Mouse (Mus musculus) adrenal gland, postnatal 36 days (tissue): ENCODE results near the gene Arpc1a. TPM values are rescaled to one million over a fixed set of nuclear protein-coding genes. Genes with fewer than 3 reads are reported as not detected.
"Not testable (repeated sequence)": the region's sequence is repeated elsewhere in the genome, so short reads cannot be mapped to it uniquely, and the experiment has no call there.

Experiments
- DNase-seq, 2 experiments: peaks; one replicate each; pipeline ENCODE4 v3.0.0; 2021; ENCODE audit warnings: mixed read lengths in 1 of 2
- total RNA-seq, 2 experiments: library from RNA; stranded (reverse); gene quantifications; 2 replicates each; pipeline ENCODE4 v1.2.3; 2021

The Arpc1a gene
- total RNA-seq, 2 experiments from 2014 or later = 120 to 123 TPM

GRCm38 (mm10) chr5:145104328-145104727 lies 20.7 kb downstream of the Arpc1a start:
- DNase-seq = no peak

GRCm38 (mm10) chr5:145105694-145106275 lies 22.2 kb downstream of the Arpc1a start:
- DNase-seq = peak; percentile 63 to 64

GRCm38 (mm10) chr5:145110401-145110800 lies 26.8 kb downstream of the Arpc1a start:
- no peak for DNase-seq

- DNase-seq = peak; percentile 55 to 65
These were observed 28.9 kb downstream of the Arpc1a start for GRCm38 (mm10) chr5:145112566-145112965.

GRCm38 (mm10) chr5:145113416-145113815 lies 29.8 kb downstream of the Arpc1a start:
- no peak for DNase-seq

- DNase-seq = peak; percentile 88 to 94
These were observed 30.5 kb downstream of the Arpc1a start, which contains the start of gene Arpc1b for GRCm38 (mm10) chr5:145114071-145114605. Gene Arpc1b (plus strand): TSS chr5:145114215.

GRCm38 (mm10) chr5:145114606-145115473 lies 31.2 kb downstream of the Arpc1a start:
- peak; percentile 69 to 81 for DNase-seq

- DNase-seq = no peak
These were observed 32.1 kb downstream of the Arpc1a start for GRCm38 (mm10) chr5:145115736-145116135.

GRCm38 (mm10) chr5:145116316-145116715 lies 32.7 kb downstream of the Arpc1a start:
- DNase-seq = peak; percentile 78 to 80

- DNase-seq = peak; percentile 80 to 87
These were observed 33.3 kb downstream of the Arpc1a start for GRCm38 (mm10) chr5:145116916-145117315.

GRCm38 (mm10) chr5:145118005-145118404 lies 34.4 kb downstream of the Arpc1a start:
- DNase-seq = peak in 1 of 2 experiments; percentile 40

GRCm38 (mm10) chr5:145118461-145118860 lies 34.8 kb downstream of the Arpc1a start:
- no peak for DNase-seq

GRCm38 (mm10) chr5:145119385-145119784 lies 35.8 kb downstream of the Arpc1a start:
- DNase-seq = no peak

- no peak for DNase-seq
These were observed 37.3 kb downstream of the Arpc1a start for GRCm38 (mm10) chr5:145120921-145121320.

- DNase-seq = no peak
These were observed 39.8 kb downstream of the Arpc1a start for GRCm38 (mm10) chr5:145123396-145123795.

GRCm38 (mm10) chr5:145126580-145126979 lies 43.0 kb downstream of the Arpc1a start:
- DNase-seq = no peak

- DNase-seq = peak; percentile 72 to 73
These were observed 45.5 kb downstream of the Arpc1a start for GRCm38 (mm10) chr5:145129124-145129523.

- DNase-seq = not testable (repeated sequence)
These were observed 46.1 kb downstream of the Arpc1a start for GRCm38 (mm10) chr5:145129773-145130172.

GRCm38 (mm10) chr5:145130191-145130590 lies 46.6 kb downstream of the Arpc1a start:
- DNase-seq = peak; percentile 45 to 51

GRCm38 (mm10) chr5:145130995-145131394 lies 47.4 kb downstream of the Arpc1a start:
- DNase-seq = no peak

- not testable (repeated sequence) for DNase-seq
These were observed 49.6 kb downstream of the Arpc1a start for GRCm38 (mm10) chr5:145133275-145133674.

GRCm38 (mm10) chr5:145138836-145139235 lies 55.2 kb downstream of the Arpc1a start:
- DNase-seq = no peak
